Mouse (Mus musculus) lung, adult 2 months (tissue): ENCODE data around the gene Cox7b. TPM values are rescaled to one million over a fixed set of nuclear protein-coding genes. Genes with fewer than 3 reads are reported as not detected.

Experiments
- DNase-seq: peaks from one replicate; pipeline ENCODE4 v3.0.0; 2022
- H3K4me1 ChIP-seq: fragments of 200-500 bp; 2 replicates; pipeline ENCODE4 v1.6.1; 2011; ENCODE audit warnings: low read length; ENCODE audit not compliant: control insufficient read depth, insufficient read depth
- H3K4me3 ChIP-seq: fragments of 200-500 bp; replicated peaks from 2 replicates; pipeline ENCODE3; 2011; ENCODE audit warnings: low read depth, mild to moderate bottlenecking, control low read depth, low read length; ENCODE audit errors: extremely low read depth
- CTCF ChIP-seq: fragments of 200-500 bp; IDR thresholded peaks from 2 replicates; pipeline ENCODE4 v1.5.1; 2011; ENCODE audit warnings: mild to moderate bottlenecking, low read length, control low read depth; ENCODE audit not compliant: insufficient read depth
- POLR2A ChIP-seq: fragments of 200-500 bp; IDR thresholded peaks from 2 replicates; pipeline ENCODE4 v1.6.1; 2011; ENCODE audit warnings: low read depth, mild to moderate bottlenecking, control low read depth, low read length, borderline replicate concordance; ENCODE audit errors: extremely low read depth
- WGBS: fragments of 180-500 bp; shearing (Covaris S2); methylation state at CpG from one replicate; pipeline ENCODE4 v1.1.7; 2018; 5-methylcytosine and 5-hydroxymethylcytosine counted together
- polyA plus RNA-seq: library from polyadenylated mRNA; depleted of rRNA; stranded (reverse); fragments of >200 nt; gene quantifications from 2 replicates; pipeline ENCODE4 v1.2.3, GENCODE M21; 2012; rRNA removed

Gene Cox7b
- polyA plus RNA-seq, 1 experiment, result 60.5 TPM

- DNase-seq, result peak; percentile 82
- 24% methylated on average over 36 of the region's 36 CpGs for WGBS
- TF ChIP-seq POLR2A (peak; percentile 94; the same call in 1 of the 2 replicates), CTCF (peak; percentile 72)
- Histone ChIP-seq H3K4me3 (peak within 1 kb of the TSS; percentile 77), H3K4me1 (0 out of 2 replicates have a peak, but pooled peaks cover 3% of the 10 kb centered on the region)
Observed at GRCm38 (mm10) chrX:106026418-106027342, 11.2 kb downstream of the Cox7b start, which contains the start of gene Atp7a. Gene Atp7a, plus strand, starts transcription at chrX:106027276.

- H3K4me3 ChIP-seq, result peak overlapping the region; percentile 77
- TF ChIP-seq POLR2A (no peak), CTCF (no peak)
- H3K4me1 ChIP-seq, result peaks cover 3% of the 10 kb centered on the region; the same call in 1 of the 2 replicates
- DNase-seq, result no peak
- 33% methylated on average over 8 of the region's 8 CpGs for WGBS
Observed at GRCm38 (mm10) chrX:106027343-106027674, 11.8 kb downstream of the Cox7b start.

GRCm38 (mm10) chrX:106030176-106030575 lies 14.7 kb downstream of the Cox7b start:
- peaks cover 3% of the 10 kb centered on the region; the same call in 1 of the 2 replicates for H3K4me1 ChIP-seq
- no peak for DNase-seq
- H3K4me3 ChIP-seq, result no peak overlapping the region
- WGBS, result 68% methylated on average over 5 of the region's 5 CpGs
- no peak for TF ChIP-seq POLR2A
- TF ChIP-seq CTCF, result no peak

- DNase-seq, result no peak
- TF ChIP-seq POLR2A (no peak), CTCF (no peak)
- no peak overlapping the region for H3K4me3 ChIP-seq
- H3K4me1 ChIP-seq, result peaks cover 5% of the 10 kb centered on the region
Observed at GRCm38 (mm10) chrX:106031124-106031523, 15.6 kb downstream of the Cox7b start.

GRCm38 (mm10) chrX:106035727-106036126 lies 20.2 kb downstream of the Cox7b start:
- H3K4me1 ChIP-seq, result peaks cover 9% of the 10 kb centered on the region
- TF ChIP-seq POLR2A, result no peak
- TF ChIP-seq CTCF, result no peak
- 54% methylated on average over 2 of the region's 2 CpGs for WGBS
- no peak overlapping the region for H3K4me3 ChIP-seq
- no peak for DNase-seq

- Histone ChIP-seq H3K4me3 (no peak overlapping the region), H3K4me1 (peaks cover 9% of the 10 kb centered on the region)
- DNase-seq, result no peak
- TF ChIP-seq POLR2A (no peak), CTCF (no peak)
- 73% methylated on average over 3 of the region's 3 CpGs for WGBS
Observed at GRCm38 (mm10) chrX:106037185-106037752, 21.8 kb downstream of the Cox7b start.

GRCm38 (mm10) chrX:106043863-106044617 lies 28.5 kb downstream of the Cox7b start:
- TF ChIP-seq POLR2A, result no peak
- TF ChIP-seq CTCF, result no peak
- DNase-seq, result no peak
- WGBS, result 37% methylated on average over 8 of the region's 8 CpGs
- no peak overlapping the region for H3K4me3 ChIP-seq
- peaks cover 11% of the 10 kb centered on the region for H3K4me1 ChIP-seq

- TF ChIP-seq CTCF (no peak), POLR2A (no peak)
- no peak for DNase-seq
- H3K4me3 ChIP-seq, result no peak overlapping the region
- 56% methylated on average over 2 of the region's 2 CpGs for WGBS
- peaks cover 11% of the 10 kb centered on the region for H3K4me1 ChIP-seq
Observed at GRCm38 (mm10) chrX:106045455-106045854, 30.0 kb downstream of the Cox7b start.

GRCm38 (mm10) chrX:106045928-106046327 lies 30.4 kb downstream of the Cox7b start:
- no peak for TF ChIP-seq POLR2A
- no peak for TF ChIP-seq CTCF
- H3K4me1 ChIP-seq, result peaks cover 11% of the 10 kb centered on the region
- no peak for DNase-seq
- 51% methylated on average over 9 of the region's 9 CpGs for WGBS
- no peak overlapping the region for H3K4me3 ChIP-seq

GRCm38 (mm10) chrX:106048191-106048590 lies 32.7 kb downstream of the Cox7b start:
- no peak for DNase-seq
- WGBS, result 44% methylated on average over 1 of the region's 1 CpGs
- no peak overlapping the region for H3K4me3 ChIP-seq
- peaks cover 11% of the 10 kb centered on the region for H3K4me1 ChIP-seq
- TF ChIP-seq CTCF, result no peak
- no peak for TF ChIP-seq POLR2A

Other genes with a start within 250 kb of the Cox7b start
- gene Atrx, start 86.3 kb upstream of the Cox7b start, polyA plus RNA-seq, result 41.5 and 62.7 TPM in 2 replicates
- 4.5 and 7.9 TPM in 2 replicates for gene Magt1, start 3.8 kb upstream of the Cox7b start, polyA plus RNA-seq
- 5.4 and 7.9 TPM in 2 replicates for gene Atp7a, start 11.6 kb downstream of the Cox7b start, polyA plus RNA-seq
- 1.4 and 2.0 TPM in 2 replicates for gene Tlr13, start 127.5 kb downstream of the Cox7b start, polyA plus RNA-seq
- 32.1 and 64.4 TPM in 2 replicates for gene Pgk1, start 171.4 kb downstream of the Cox7b start, polyA plus RNA-seq
- 6.2 and 11.0 TPM in 2 replicates for gene Taf9b, start 205.5 kb downstream of the Cox7b start, polyA plus RNA-seq
- gene Fnd3c2, start 239.7 kb downstream of the Cox7b start, polyA plus RNA-seq, result not detected in 2 replicates